Mouse (Mus musculus) thymus, postnatal 36 days (tissue): ENCODE results near the gene Ccser1.
"Not testable (repeated sequence)": the region's sequence is repeated elsewhere in the genome, so short reads cannot be mapped to it uniquely, and the experiment has no call there.

ENCODE experiments used
- DNase-seq, 2 experiments: peaks; one replicate each; pipeline ENCODE4 v3.0.0; 2022; ENCODE audit warnings: mixed read lengths in 2 of 2

Gene Ccser1

DNA sequence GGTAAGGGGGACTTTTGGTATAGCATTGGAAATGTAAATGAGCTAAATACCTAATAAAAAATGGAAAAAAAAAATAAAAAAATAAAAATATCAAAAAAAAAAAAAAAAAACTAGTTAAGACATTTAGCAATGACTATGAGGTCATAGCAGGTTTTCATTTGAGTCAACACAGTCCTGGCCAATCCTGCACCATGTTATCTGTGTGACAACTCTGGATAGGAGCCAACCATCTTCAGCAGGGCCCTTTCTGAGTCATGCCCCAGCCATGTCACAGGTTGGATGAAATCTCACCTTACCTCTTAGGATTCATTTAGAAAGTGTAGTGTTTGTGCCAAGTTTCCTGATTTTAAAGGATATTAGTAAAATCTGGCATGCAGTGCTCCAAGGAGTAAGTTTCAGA lies 45.2 kb downstream of the Ccser1 start:
- DNase-seq = no peak

DNA sequence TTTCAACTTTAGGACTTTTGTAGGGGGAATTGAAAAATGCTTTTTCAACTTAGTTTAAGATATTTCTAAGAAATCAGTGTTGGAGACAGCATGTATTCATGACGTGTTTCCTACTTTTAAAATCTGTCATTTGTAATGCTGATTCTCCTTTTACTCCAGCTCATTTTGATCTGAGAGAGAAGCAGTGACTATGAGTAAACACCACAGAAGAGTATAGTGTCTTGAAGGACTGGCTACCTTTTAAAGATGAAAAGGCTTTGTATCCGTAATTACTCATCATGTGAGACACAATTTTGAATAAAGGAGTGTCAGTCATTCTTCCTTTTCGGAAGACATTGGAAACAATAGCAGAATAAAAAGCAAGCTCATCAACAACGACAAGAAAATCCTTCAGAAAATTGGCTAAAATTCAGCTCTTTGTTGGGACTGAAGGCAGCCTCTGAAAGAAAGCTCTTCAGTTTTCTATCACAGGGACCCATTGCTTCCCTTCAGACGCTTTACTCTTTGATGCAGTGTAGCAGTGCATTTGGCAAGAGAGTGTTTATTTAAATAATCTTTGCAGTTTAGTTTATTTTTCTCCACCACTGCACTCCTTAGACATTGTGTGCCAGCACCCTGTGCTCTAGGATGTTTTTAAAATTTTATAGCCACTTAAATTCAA lies 50.1 kb downstream of the Ccser1 start:
- no peak for DNase-seq

DNA sequence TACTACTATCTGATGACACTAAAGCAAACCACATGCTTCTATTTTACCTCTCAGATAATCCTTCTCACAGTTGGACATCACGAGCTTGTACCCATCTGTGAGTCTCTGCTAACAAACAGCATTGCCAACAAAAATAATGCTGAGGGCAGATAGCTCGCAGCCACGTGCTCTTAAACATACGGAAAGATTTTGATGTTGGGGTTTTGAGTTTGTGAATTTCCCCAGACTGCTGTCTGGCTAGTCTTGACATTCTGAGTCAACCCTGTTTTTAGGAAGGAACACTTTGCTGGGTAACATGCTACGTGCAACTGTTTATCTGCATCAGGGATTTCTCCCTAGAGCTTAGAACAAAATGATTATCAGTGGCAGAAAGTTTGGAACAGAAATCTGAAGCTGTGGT lies 52.9 kb downstream of the Ccser1 start:
- DNase-seq = no peak

DNA sequence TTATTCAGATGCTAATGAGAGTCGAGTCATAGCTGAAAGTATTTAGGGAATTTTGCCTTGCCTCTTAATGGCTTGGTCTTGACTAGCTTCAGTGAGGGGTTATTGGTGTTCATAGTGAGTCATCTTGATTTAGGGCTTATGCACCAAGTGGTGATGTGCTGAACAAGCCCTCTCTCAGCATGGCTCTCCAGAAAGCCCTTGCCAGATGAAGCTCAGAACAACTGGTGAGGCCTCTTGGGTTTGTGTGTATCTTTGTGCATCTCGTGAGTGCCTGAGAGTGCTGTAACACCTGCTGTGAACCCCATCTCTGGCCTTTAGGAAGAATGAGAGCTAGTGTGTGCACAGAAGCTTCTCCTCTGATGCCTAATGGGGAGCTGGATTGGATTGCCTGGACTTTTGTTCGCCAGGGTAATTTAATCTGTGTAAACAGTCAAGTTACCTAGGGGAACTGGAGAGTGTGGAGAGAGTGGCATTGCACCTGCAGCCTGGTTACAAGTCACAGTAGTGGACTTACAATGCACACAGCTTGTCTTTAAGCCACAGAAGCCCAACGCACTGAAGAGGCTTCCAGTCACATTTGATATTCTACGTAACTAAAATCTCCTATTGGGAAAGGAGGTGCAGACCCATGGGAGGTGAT lies 53.5 kb downstream of the Ccser1 start:
- DNase-seq = no peak

DNA sequence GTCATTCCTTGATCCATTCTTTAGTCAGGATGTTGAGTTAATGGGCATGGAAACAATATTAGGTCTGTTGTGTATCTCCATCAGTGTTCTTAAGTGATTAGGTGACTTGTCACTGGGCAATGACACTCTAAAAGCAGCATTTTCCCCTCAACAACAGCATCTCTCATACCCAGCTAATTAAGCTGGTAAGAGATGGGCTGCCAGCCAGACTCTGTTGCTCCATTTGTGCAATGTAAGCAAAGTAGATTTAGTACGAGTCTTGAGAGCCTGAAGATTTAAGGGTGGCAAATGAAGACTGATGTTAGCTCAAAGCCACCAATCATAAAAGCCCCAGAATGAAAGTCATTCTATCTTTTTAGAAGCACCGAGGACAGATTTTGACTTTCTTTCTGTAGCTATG lies 60.5 kb downstream of the Ccser1 start:
- DNase-seq = no peak

DNA sequence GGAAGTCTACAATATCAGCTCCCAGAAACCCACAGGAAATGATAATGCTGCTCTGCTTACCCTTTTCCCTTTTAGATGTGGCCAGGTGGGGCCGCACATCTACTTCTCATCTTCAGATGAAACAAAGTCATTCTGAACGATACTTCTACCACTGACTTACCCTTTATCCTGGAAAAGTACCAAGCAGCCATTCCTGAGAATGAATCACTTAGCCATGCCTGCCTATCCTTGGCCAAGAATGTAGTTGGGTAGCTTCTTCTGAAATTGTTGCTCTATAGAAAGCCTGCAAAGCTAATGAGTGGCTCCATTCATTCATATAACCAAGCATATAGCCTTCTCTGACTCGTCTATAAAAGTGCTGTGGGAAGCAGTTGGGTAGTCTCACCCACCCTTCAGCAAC lies 62.4 kb downstream of the Ccser1 start:
- no peak for DNase-seq

DNA sequence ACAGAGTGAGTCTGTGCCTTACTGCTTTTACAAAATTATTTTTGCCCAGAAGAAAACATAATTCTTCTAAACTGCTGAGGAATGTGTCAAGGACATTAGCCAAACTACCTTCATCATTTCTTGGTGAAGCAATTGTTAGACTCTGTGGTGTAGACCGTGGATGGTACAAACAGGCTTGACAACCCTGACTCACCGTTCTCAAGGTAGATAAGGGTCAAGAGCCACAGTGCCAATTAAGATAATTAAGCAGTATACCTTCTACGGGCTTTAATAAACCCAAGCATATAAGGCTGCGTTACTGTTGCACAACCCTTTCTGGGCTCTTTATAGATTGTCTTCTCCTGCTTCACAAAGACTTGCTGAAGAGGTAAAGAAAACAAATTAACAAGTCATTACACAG lies 66.4 kb downstream of the Ccser1 start:
- DNase-seq = no peak

DNA sequence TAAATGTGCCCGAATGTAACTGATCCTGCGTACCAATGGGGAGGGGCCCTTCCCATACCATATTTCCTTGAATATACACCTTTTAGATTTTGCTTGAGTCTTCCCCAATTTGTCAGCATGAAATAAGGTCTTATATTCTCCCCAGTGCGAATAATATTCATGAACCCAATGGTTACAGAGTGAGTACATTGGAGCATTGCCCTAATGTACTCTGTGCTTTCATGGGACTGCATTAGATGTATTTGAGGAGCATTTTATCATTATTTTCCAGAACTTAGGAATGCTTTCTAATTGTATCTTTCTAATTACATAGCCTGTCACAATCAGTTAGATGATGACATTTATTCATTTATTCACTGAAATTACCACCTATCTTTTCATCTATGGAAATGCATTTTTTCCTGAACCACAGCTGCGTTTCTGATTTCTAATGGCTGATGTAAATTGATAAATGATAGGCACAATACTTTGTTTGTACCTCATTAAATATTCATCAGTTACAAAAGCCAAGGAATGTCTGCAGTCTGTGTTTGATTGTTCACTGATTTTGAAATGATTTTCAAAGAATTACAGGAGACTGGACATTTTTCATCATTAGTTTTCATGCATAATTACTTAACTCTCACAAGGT lies 67.8 kb downstream of the Ccser1 start:
- DNase-seq = no peak

DNA sequence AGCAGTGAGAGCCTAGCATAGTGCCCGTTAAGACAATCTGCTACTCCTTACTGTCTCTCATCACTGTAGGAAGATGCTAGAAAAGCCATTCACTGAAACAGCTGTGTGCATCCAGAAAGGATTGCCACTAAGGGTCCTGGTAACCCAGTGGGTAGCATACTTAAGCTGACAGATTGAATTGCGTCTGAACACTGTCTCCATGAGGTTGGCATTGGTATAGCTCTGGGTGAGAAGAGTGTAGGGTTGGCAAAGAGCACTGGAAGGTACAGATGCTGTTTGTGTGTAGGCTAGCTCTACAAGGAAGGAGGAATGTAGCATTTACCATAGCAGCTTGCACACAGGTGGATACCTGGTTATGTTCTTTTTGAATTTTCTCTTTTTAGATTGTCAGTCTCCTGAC lies 68.6 kb downstream of the Ccser1 start:
- no peak for DNase-seq

DNA sequence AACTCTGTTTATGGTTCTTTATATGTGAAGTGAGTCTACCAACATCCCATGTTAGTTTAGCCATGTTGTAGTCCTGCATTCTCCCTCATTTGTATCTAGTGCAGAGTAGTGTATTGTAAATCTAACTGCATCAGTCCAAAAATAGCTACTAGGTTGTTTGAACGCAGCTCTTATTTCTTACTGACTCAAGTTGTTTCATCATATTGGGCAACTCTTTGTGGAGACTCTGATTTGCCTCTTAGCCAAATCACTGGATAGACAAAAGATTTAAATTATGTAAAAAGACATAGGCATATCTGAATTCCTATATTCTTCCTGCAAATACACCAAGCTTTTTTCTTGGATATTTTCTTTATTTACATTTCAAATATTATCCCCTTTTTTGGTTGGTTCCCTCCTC lies 71.1 kb downstream of the Ccser1 start:
- DNase-seq = no peak

DNA sequence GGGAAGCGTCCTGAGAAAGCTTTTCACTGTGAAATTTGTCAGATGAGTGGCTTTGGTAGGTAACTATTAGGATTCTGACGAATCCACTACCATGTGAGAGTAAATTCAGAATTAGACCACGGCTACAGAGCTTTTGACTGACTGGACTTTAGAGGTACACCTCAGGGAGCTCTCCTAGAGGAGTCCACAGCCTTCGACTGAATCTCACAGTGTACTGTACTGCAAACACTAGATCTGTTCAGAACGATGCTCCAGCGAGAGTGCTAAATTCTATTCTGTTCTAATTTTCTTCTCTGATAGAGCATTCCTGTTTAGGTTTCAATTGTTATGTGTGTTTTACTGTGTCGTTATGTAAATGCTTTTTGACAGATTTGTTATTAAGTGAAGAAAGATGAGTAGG lies 72.8 kb downstream of the Ccser1 start:
- no peak for DNase-seq

DNA sequence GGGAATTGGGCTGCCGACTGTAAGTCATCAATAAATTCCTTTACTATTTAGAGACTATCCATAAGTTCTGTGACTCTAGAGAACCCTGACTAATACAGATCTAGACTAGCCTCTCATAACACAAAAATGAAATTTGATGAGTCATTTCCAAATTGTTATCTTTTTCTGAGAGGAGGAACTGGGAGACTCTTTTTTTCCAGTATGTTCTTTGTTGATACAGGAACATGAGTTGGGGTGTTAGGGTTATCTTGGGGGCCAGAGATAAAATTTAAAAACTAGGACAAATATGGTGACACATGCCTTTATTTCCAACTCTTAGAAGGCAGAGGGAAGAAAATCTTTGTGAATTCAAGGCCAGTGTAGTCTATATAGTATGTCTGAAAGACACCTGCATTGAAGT lies 75.8 kb downstream of the Ccser1 start:
- DNase-seq = not testable (repeated sequence)

DNA sequence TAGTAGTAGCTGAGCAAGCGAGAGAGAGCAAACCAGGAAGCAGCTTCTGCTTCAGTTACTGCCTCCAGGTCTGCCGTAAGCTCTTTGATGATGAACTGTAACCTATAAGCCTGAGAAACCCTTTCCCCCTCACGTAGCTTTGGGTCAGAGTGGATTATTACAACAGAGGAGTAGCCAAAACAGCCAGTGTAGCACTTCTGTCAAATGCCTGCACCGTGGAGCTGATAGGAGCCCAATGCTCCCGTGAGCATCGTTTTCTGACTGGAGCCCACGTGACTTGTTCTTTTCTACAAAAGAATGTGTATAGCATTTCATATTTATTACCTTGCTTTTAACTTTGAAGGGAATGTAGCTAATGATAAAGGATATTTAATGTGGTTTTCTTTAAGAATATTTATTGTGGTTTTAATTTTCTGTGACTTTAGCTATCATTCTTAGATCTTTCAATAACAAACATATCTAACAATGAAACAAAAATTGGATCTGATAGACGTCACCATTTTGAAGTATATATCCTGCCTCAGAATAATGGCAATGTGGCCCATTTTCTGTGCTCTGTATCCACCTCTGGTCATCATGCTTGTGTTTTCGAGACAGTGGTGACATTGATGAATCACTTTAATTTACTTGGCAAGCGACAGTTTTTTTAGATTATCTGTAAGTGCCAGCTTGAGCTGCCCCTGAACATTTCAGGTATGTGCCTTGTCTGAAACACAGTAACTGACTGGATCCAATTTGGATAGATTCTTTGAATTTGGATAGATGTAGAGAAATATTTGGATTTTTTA lies 78.9 kb downstream of the Ccser1 start:
- DNase-seq = no peak

DNA sequence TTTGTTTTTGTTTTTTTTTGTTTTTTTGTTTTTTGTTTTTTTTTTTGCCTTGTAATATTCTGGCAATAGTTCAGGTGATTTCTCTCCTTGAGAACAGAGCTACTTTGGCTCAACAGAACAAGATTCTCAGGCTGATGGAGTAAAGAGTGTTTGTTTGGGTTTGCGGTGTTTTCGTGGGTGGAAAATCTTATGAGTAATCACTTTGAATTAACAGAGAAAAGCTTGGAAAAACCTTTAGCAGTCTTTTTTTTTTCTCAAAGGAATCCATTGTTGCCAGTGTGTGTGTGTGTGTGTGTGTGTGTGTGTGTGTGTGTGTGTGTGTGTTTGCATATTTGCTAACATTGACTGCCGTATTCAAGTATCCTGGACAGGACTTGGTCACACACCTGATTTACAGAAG lies 81.3 kb downstream of the Ccser1 start:
- DNase-seq = no peak

DNA sequence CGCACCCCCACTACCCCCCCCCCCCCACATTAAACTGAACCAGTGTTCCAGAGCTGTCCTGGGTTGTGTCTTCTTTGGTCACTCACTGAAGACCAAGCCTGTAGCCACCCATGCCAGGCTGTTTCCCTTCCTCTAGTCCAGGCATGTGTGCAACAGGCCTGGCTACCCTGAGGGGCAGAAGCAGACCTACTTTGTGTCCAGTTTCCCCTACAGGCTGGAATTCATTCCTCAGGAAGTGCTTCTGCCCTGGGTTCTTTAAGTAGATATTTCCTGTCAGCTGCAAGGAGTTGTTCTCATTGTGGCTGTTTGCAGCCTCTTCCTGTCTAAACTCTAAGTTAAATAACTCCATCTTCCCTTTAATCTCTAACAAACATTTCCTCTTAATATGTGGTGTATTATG lies 82.3 kb downstream of the Ccser1 start:
- peak; percentile 3 to 10 for DNase-seq

DNA sequence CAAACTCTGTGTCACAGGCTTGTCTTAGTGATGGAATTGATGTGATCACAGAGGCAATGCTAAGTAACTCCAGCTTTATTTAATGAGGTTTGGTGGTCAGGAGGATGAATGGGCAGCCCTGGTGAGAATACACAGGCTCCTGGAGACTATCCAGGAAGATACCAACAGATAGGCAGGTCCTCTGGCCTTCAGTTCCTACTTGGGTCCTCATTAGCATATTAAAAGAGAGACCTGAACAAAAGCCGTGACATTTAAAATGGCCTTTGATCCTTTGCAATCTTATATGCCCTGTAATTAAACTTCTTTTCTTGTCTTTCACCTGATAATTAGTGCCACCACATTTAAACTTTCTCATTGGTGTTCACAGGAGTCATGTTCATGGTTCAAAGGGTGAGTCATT lies 83.2 kb downstream of the Ccser1 start:
- no peak for DNase-seq

DNA sequence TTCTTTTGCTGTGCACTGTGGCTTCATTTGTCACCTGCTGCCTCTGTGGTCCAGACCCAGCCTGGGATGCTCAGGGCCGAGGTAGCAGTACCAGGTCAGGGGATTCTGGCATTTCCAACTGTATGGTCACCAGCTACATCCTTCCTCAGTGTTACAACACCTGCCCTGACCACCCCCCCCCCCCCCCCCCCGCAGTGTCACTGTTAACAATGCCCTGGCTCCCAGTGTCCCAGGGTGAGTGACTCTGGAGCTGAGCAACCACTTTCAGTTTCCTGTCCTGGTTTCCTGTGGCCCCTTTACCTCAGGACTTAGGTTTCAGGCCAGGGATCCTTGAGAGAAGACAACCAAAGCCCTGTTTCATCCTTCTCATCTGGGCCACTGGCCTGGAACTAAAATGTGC lies 90.9 kb downstream of the Ccser1 start:
- no peak for DNase-seq

DNA sequence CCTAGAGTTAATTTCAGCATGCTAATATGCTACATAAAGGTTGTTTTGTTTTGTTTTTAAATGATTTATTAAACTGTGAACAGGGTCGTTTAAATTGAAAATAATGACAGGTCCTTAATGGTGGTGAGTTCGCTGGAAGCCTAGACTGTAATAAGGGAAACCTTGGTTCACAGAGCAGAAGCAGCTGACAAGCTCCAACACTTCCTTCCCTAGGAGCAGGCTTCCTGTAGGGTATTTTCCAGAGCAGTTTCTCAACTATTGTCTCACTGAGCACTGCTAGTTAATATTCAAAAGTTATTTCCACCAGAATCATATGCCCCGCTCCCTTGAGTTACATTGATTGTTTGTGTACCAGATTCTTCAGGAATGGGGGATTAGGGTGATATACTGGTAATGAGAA lies 93.3 kb downstream of the Ccser1 start:
- DNase-seq = no peak

DNA sequence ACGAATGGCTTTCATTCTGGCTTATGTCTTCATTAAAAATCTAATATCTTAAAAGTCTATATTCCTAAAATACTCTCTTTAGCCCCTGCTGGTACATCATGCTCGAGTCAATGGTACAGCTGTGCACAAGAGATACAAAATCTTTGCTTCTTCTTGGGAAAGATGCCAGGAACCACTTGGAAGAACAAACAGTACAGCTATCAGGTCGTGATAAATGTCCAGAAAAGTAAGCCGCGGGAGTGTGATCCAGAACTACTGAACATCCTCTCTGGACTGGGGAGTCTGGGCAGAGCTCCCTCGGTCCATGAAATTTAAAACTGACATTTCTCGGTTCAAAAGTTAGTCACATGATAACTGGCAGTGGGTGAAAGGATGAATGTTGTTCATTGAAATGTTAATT lies 99.4 kb downstream of the Ccser1 start:
- DNase-seq = no peak

DNA sequence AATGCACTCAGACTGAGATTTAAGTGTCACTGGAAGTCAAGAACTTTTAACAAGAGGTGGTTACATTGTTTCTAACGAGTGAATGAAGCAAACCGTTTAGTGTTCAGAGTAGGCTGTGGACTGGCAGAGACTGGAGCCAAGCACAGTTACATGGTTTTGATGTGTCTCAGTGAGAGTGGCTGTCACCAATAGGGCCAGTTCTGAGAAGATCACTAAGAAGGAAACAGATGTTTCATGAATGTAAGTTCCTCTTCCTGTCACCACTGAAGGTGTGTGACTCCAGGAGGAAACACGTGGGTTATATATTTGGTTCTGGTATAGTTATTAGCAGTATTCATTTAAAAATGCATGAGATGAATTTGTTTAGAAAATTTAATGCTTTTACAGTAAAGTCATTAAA lies 112.8 kb downstream of the Ccser1 start:
- no peak for DNase-seq

DNA sequence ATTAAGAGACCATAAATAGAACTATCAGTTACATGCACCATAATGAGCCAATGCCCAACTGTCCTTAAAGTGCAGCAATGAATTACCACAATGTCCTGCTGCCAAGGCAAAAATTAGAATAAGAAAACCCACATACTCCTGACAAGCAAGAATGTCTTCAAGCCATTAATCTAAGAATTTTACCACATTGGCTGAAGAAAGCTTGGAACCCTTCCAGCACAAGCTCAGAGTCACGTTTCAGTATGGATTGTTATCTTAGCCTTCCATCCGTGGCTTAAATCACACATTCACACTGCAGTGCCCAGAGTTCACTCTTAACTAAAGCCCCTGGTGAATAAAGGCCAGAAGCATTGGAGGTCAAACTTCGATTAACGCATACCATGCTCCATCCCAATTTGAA lies 115.4 kb downstream of the Ccser1 start:
- no peak for DNase-seq

DNA sequence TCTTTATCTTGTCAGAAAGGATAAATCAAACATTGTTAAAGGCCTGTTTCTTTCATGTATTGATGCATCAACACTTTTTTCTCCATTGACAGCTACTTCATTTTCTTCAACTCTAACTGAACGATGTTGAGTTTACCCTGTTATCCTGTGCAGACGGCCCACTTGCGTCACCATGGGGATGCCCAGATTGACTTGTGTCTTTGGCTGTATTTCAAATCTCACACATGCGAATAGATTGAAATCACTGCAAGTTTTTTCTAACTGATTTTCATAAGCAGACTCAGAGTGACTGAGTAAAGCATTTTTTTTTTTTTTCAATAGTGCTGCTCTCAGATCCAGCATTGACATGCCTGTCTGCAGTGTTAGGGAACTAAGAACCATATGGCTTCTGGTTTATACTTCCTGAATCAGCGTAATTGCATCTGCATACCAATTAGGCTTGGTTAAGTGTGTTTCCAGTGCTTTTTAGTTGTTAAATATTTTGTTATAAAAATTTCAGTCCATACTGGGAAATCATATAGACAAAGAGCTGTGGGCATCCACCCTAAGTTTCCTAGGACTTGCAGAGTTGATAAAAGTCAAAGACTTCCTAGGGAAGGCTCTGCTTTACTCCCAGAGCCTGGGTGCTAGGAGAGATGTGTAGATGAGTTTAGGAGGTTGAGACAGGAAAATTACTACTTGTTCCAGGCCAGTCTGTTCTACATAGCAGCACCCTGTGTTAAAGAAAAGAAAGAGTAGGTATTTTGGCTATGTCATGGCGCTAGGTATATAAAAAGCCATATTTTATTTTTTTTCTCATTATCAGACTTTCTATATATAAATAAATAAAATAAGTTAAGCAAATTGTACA lies 116.3 kb downstream of the Ccser1 start:
- no peak for DNase-seq

DNA sequence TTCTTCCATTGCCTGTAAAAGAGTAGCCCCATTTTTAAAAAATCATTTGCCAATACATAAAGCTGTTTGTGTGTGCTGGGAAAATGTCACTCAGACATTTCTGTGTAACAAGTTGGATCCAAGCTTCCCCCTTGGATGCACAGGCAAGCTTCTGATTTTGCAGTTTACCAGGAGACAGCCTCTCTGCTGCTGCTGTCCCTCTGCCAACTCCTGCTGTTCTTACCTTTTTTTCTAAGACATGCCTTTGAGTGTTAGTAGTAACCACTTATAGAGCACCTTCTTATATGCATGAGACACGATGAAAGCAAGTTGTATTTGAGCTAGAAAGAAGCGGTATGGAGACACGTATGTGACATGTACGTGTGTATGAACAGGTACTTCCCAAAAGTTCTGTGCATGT lies 120.3 kb downstream of the Ccser1 start:
- DNase-seq = no peak
